Mouse (Mus musculus) embryonic facial prominence, embryonic 11.5 days (tissue): ENCODE results near the gene Stx16. TPM values are rescaled to one million over a fixed set of nuclear protein-coding genes. Genes with fewer than 3 reads are reported as not detected.

Experiments used
- ATAC-seq: fragments of 200-750 bp; cut with Nextera tagmentation; replicated peaks from 2 replicates; pipeline ENCODE4 v1.8.0; 2017; ENCODE audit warnings: low read depth; ENCODE audit not compliant: insufficient number of reproducible peaks, low FRiP score, low TSS enrichment
- DNase-seq: peaks from one replicate; pipeline ENCODE4 v3.0.0-alpha.2; 2015; ENCODE audit warnings: low spot score
- H3K27ac ChIP-seq: fragments of 300-500 bp; sonication (generic); replicated peaks from 2 replicates; pipeline ENCODE4 v1.5.1; 2014; ENCODE audit warnings: mild to moderate bottlenecking, low read depth, low read length, control low read depth
- H3K27me3 ChIP-seq: fragments of 300-500 bp; sonication (generic); 2 replicates; pipeline ENCODE4 v1.6.1; 2014; ENCODE audit warnings: mild to moderate bottlenecking, low read length, moderate library complexity, mixed read lengths; ENCODE audit not compliant: control insufficient read depth, insufficient read depth
- H3K36me3 ChIP-seq: fragments of 300-500 bp; sonication (generic); replicated peaks from 2 replicates; pipeline ENCODE4 v1.6.1; 2014; ENCODE audit warnings: low read depth, mild to moderate bottlenecking, low read length, moderate library complexity, mixed read lengths; ENCODE audit not compliant: control insufficient read depth, insufficient read depth
- H3K4me1 ChIP-seq: fragments of 300-500 bp; sonication (generic); 2 replicates; pipeline ENCODE4 v1.6.1; 2014; ENCODE audit warnings: low read length, mixed read lengths; ENCODE audit not compliant: control insufficient read depth, insufficient read depth
- H3K4me2 ChIP-seq: fragments of 300-500 bp; sonication (generic); 2 replicates; pipeline ENCODE4 v1.6.1; 2014; ENCODE audit warnings: low read depth, mild to moderate bottlenecking, control low read depth, low read length, moderate library complexity
- H3K4me3 ChIP-seq: fragments of 300-500 bp; sonication (generic); 2 replicates; pipeline ENCODE4 v1.5.1; 2014; ENCODE audit warnings: low read depth, low read length, control low read depth
- H3K9ac ChIP-seq: fragments of 300-500 bp; sonication (generic); replicated peaks from 2 replicates; pipeline ENCODE4 v1.6.1; 2014; ENCODE audit warnings: mild to moderate bottlenecking, control low read depth, low read length
- H3K9me3 ChIP-seq: fragments of 300-500 bp; sonication (generic); replicated peaks from 2 replicates; pipeline ENCODE4 v1.6.1; 2016; ENCODE audit warnings: mild to moderate bottlenecking, low read length, inconsistent platforms, mixed read lengths; ENCODE audit not compliant: control insufficient read depth
- WGBS: fragments of 180-500 bp; shearing (Covaris S2); extraction: QIAGEN DNeasy Blood & Tissue Kit; methylation state at CpG from one replicate; pipeline ENCODE4 v1.1.7; 2014; 5-methylcytosine and 5-hydroxymethylcytosine counted together
- polyA plus RNA-seq: library from polyadenylated mRNA; unstranded; fragments of >200 nt; fragmentation: Nextera tagmentation; extraction: Ambion mirVana; gene quantifications from 2 replicates; pipeline ENCODE4 v1.2.1, GENCODE M21; 2014

Stx16 gene
- polyA plus RNA-seq, 1 experiment from 2014 or later = 6.7 TPM

- Histone ChIP-seq H3K4me3 (no peak overlapping the region), H3K27ac (no peak overlapping the region), H3K9me3 (no peaks in the 10 kb centered on the region), H3K4me1 (no peaks in the 10 kb centered on the region), H3K27me3 (no peaks in the 10 kb centered on the region), H3K9ac (no peak overlapping the region), H3K36me3 (no peaks in the 10 kb centered on the region), H3K4me2 (no peak overlapping the region)
- DNase-seq = no peak
- no peak for ATAC-seq
- WGBS = 83% methylated on average over 3 of the region's 3 CpGs
Observed at GRCm38 (mm10) chr2:174057730-174058129, 18.4 kb upstream of the Stx16 start.

GRCm38 (mm10) chr2:174058316-174058939 is 17.7 kb upstream of the Stx16 start:
- H3K9me3 ChIP-seq = no peaks in the 10 kb centered on the region
- H3K4me3 ChIP-seq = no peak overlapping the region
- H3K4me1 ChIP-seq = no peaks in the 10 kb centered on the region
- DNase-seq (peak; percentile 9), ATAC-seq (no peak)
- no peak overlapping the region for H3K4me2 ChIP-seq
- 84% methylated on average over 8 of the region's 8 CpGs for WGBS
- H3K27ac ChIP-seq = no peak overlapping the region
- H3K27me3 ChIP-seq = no peaks in the 10 kb centered on the region
- no peak overlapping the region for H3K9ac ChIP-seq
- no peaks in the 10 kb centered on the region for H3K36me3 ChIP-seq

GRCm38 (mm10) chr2:174059591-174060385 is 16.3 kb upstream of the Stx16 start:
- Histone ChIP-seq H3K9me3 (no peaks in the 10 kb centered on the region), H3K9ac (no peak overlapping the region), H3K4me3 (no peak overlapping the region), H3K4me1 (no peaks in the 10 kb centered on the region), H3K36me3 (no peaks in the 10 kb centered on the region), H3K27me3 (no peaks in the 10 kb centered on the region), H3K27ac (no peak overlapping the region), H3K4me2 (no peak overlapping the region)
- WGBS = 85% methylated on average over 13 of the region's 13 CpGs
- no peak for ATAC-seq
- DNase-seq = no peak

GRCm38 (mm10) chr2:174061219-174061618 is 14.9 kb upstream of the Stx16 start:
- Histone ChIP-seq H3K36me3 (no peaks in the 10 kb centered on the region), H3K4me3 (no peak overlapping the region), H3K27ac (no peak overlapping the region), H3K9ac (no peak overlapping the region), H3K9me3 (no peaks in the 10 kb centered on the region), H3K27me3 (no peaks in the 10 kb centered on the region), H3K4me2 (no peak overlapping the region), H3K4me1 (no peaks in the 10 kb centered on the region)
- no peak for DNase-seq
- 51% methylated on average over 2 of the region's 2 CpGs for WGBS
- ATAC-seq = no peak

- Histone ChIP-seq H3K4me1 (no peaks in the 10 kb centered on the region), H3K36me3 (no peaks in the 10 kb centered on the region), H3K9ac (no peak overlapping the region), H3K4me3 (no peak overlapping the region), H3K27me3 (no peaks in the 10 kb centered on the region), H3K9me3 (no peaks in the 10 kb centered on the region), H3K27ac (no peak overlapping the region), H3K4me2 (no peak overlapping the region)
- DNase-seq (no peak), ATAC-seq (no peak)
- WGBS = 77% methylated on average over 6 of the region's 6 CpGs
Observed at GRCm38 (mm10) chr2:174063074-174063473, 13.0 kb upstream of the Stx16 start.

GRCm38 (mm10) chr2:174063527-174064211 is 12.4 kb upstream of the Stx16 start:
- no peak for ATAC-seq
- Histone ChIP-seq H3K4me1 (no peaks in the 10 kb centered on the region), H3K27ac (no peak overlapping the region), H3K36me3 (no peaks in the 10 kb centered on the region), H3K9me3 (no peaks in the 10 kb centered on the region), H3K4me2 (no peak overlapping the region), H3K9ac (no peak overlapping the region), H3K4me3 (no peak overlapping the region), H3K27me3 (no peaks in the 10 kb centered on the region)
- DNase-seq = peak; percentile 17
- WGBS = 67% methylated on average over 9 of the region's 9 CpGs

GRCm38 (mm10) chr2:174067793-174068419 is 8.2 kb upstream of the Stx16 start:
- Histone ChIP-seq H3K4me1 (no peaks in the 10 kb centered on the region), H3K4me2 (no peak overlapping the region), H3K27ac (no peak overlapping the region), H3K9ac (no peak overlapping the region), H3K4me3 (no peak overlapping the region), H3K36me3 (no peaks in the 10 kb centered on the region), H3K27me3 (no peaks in the 10 kb centered on the region), H3K9me3 (no peaks in the 10 kb centered on the region)
- DNase-seq (no peak), ATAC-seq (no peak)
- 78% methylated on average over 6 of the region's 6 CpGs for WGBS
